Mouse (Mus musculus) cortical plate, adult 2 months (tissue): ENCODE measurements around the gene Cox7a1.

ENCODE experiments used
- CTCF ChIP-seq: fragments of 200-500 bp; IDR thresholded peaks from 2 replicates; pipeline ENCODE4 v1.5.1; 2011; ENCODE audit warnings: mild to moderate bottlenecking, control low read depth, low read length; ENCODE audit not compliant: insufficient read depth; ENCODE audit errors: extremely low read depth
- POLR2A ChIP-seq: fragments of 200-500 bp; IDR thresholded peaks from 2 replicates; pipeline ENCODE4 v1.6.1; 2011; ENCODE audit warnings: mild to moderate bottlenecking, low read length, control low read depth; ENCODE audit not compliant: insufficient read depth; ENCODE audit errors: extremely low read depth

GRCm38 (mm10) chr7:30170283-30170951 lies 13.5 kb upstream of the Cox7a1 start:
- no peak for TF ChIP-seq CTCF
- TF ChIP-seq POLR2A = no peak
